Mouse (Mus musculus) cerebellum, postnatal 36 days (tissue): Measurements from ENCODE around the gene Zfp658.

Experiments
- DNase-seq, 2 experiments: peaks; one replicate each; pipeline ENCODE4 v3.0.0; 2021 to 2022; ENCODE audit warnings: mixed read lengths in 2 of 2

Zfp658 gene

GRCm38 (mm10) chr7:43562006-43562633 is at the start of gene Zfp658:
Gene Zfp658, plus strand, starts transcription at chr7:43562256.
- DNase-seq = peak; percentile 82 to 83

- DNase-seq = no peak
These were observed 49.5 kb upstream of the Zfp658 start for GRCm38 (mm10) chr7:43512519-43512918.

GRCm38 (mm10) chr7:43515076-43515475 is 47.0 kb upstream of the Zfp658 start:
- no peak for DNase-seq

- DNase-seq = peak; percentile 25 to 28
These were observed 43.7 kb upstream of the Zfp658 start for GRCm38 (mm10) chr7:43518341-43518740.

- DNase-seq = no peak
These were observed 39.3 kb upstream of the Zfp658 start for GRCm38 (mm10) chr7:43522776-43523175.

GRCm38 (mm10) chr7:43525313-43525712 is 36.7 kb upstream of the Zfp658 start:
- peak in 1 of 2 experiments; percentile 7 for DNase-seq

- no peak for DNase-seq
These were observed 31.8 kb upstream of the Zfp658 start for GRCm38 (mm10) chr7:43530216-43530785.

- no peak for DNase-seq
These were observed 29.0 kb upstream of the Zfp658 start for GRCm38 (mm10) chr7:43532936-43533505.

- DNase-seq = no peak
These were observed 23.5 kb upstream of the Zfp658 start for GRCm38 (mm10) chr7:43538524-43538923.

GRCm38 (mm10) chr7:43544225-43544977 is 17.7 kb upstream of the Zfp658 start, which contains the start of gene Cd33:
Gene Cd33, minus strand, starts transcription at chr7:43544428.
- no peak for DNase-seq

GRCm38 (mm10) chr7:43545656-43546545 is 16.2 kb upstream of the Zfp658 start:
- DNase-seq = no peak

- peak; percentile 50 to 66 for DNase-seq
These were observed 14.4 kb upstream of the Zfp658 start for GRCm38 (mm10) chr7:43547666-43548065.

- DNase-seq = peak; percentile 33 to 34
These were observed 13.8 kb upstream of the Zfp658 start for GRCm38 (mm10) chr7:43548206-43548605.

GRCm38 (mm10) chr7:43553153-43553552 is 8.9 kb upstream of the Zfp658 start:
- DNase-seq = no peak

GRCm38 (mm10) chr7:43554550-43554949 is 7.5 kb upstream of the Zfp658 start:
- no peak for DNase-seq

GRCm38 (mm10) chr7:43555351-43555750 is 6.7 kb upstream of the Zfp658 start:
- DNase-seq = no peak

GRCm38 (mm10) chr7:43556901-43557300 is 5.2 kb upstream of the Zfp658 start:
- DNase-seq = no peak

- peak in 1 of 2 experiments; percentile 37 for DNase-seq
These were observed 605 bp downstream of the Zfp658 start for GRCm38 (mm10) chr7:43562651-43563070.

GRCm38 (mm10) chr7:43563300-43563699 is 1.2 kb downstream of the Zfp658 start:
- DNase-seq = no peak

- no peak for DNase-seq
These were observed 9.2 kb downstream of the Zfp658 start for GRCm38 (mm10) chr7:43571216-43571615.

- peak; percentile 90 to 91 for DNase-seq
These were observed 17.6 kb downstream of the Zfp658 start, which contains the start of gene Zfp719 for GRCm38 (mm10) chr7:43579440-43580171. Gene Zfp719, plus strand, starts transcription at chr7:43579610.

- DNase-seq = peak; percentile 10 to 19
These were observed 18.5 kb downstream of the Zfp658 start for GRCm38 (mm10) chr7:43580526-43580925.
